Mouse (Mus musculus): ENCODE results near the gene Foxn3.

GRCm38 (mm10) chr12:99243316-99243715 is 320.1 kb downstream of the Foxn3 start:
- TF ChIP-seq CTCF (IDR thresholded peaks at IDR 0.05; ENCODE audit: borderline replicate concordance, control insufficient read depth, extremely low read depth, insufficient read depth, low read length, poor library complexity) (no peak), POLR2A (IDR thresholded peaks at IDR 0.05; ENCODE audit: control insufficient read depth, extremely low read depth, insufficient read depth, low read length, poor library complexity) (no peak)

All from thymus, adult 2 months (tissue).